Mouse (Mus musculus) cerebral cortex, adult 2 months (tissue): ENCODE measurements around the gene D10Jhu81e.

Source experiments
- WGBS: fragments of 180-500 bp; shearing (Covaris S2); methylation state at CpG from one replicate; pipeline ENCODE4 v1.1.7; 2018; 5-methylcytosine and 5-hydroxymethylcytosine counted together

Gene D10Jhu81e

GRCm38 (mm10) chr10:78169281-78170042, at the start of gene D10Jhu81e:
D10Jhu81e (minus strand) TSS chr10:78169782.
- WGBS = under 1% methylated on average over 50 of the region's 50 CpGs

GRCm38 (mm10) chr10:78218576-78218975, 49.0 kb upstream of the D10Jhu81e start:
- WGBS = 44% methylated on average over 6 of the region's 6 CpGs

- WGBS = 79% methylated on average over 6 of the region's 6 CpGs
Measured at GRCm38 (mm10) chr10:78216376-78217083, 46.9 kb upstream of the D10Jhu81e start.

- 60% methylated on average over 9 of the region's 9 CpGs for WGBS
Measured at GRCm38 (mm10) chr10:78214371-78214770, 44.8 kb upstream of the D10Jhu81e start.

GRCm38 (mm10) chr10:78211311-78211710, 41.7 kb upstream of the D10Jhu81e start:
- WGBS = 62% methylated on average over 6 of the region's 6 CpGs

GRCm38 (mm10) chr10:78201182-78201581, 31.6 kb upstream of the D10Jhu81e start:
- WGBS = 90% methylated on average over 4 of the region's 4 CpGs

- 95% methylated on average over 5 of the region's 5 CpGs for WGBS
Measured at GRCm38 (mm10) chr10:78192933-78193332, 23.4 kb upstream of the D10Jhu81e start.

- WGBS = 77% methylated on average over 4 of the region's 4 CpGs
Measured at GRCm38 (mm10) chr10:78186076-78186475, 16.5 kb upstream of the D10Jhu81e start.

- WGBS = 8% methylated on average over 9 of the region's 9 CpGs
Measured at GRCm38 (mm10) chr10:78185381-78185725, 15.8 kb upstream of the D10Jhu81e start.

GRCm38 (mm10) chr10:78184531-78185380, 15.2 kb upstream of the D10Jhu81e start, which contains the start of gene Pwp2:
Pwp2 (minus strand) TSS chr10:78185149.
- WGBS = 1% methylated on average over 47 of the region's 47 CpGs

GRCm38 (mm10) chr10:78183577-78183976, 14.0 kb upstream of the D10Jhu81e start:
- WGBS = 76% methylated on average over 3 of the region's 3 CpGs

GRCm38 (mm10) chr10:78182321-78182720, 12.7 kb upstream of the D10Jhu81e start:
- 95% methylated on average over 17 of the region's 17 CpGs for WGBS

- 92% methylated on average over 5 of the region's 5 CpGs for WGBS
Measured at GRCm38 (mm10) chr10:78174474-78174873, 4.9 kb upstream of the D10Jhu81e start.

GRCm38 (mm10) chr10:78171581-78171980, 2.0 kb upstream of the D10Jhu81e start:
- 89% methylated on average over 9 of the region's 9 CpGs for WGBS

- 91% methylated on average over 7 of the region's 7 CpGs for WGBS
Measured at GRCm38 (mm10) chr10:78171057-78171456, 1.5 kb upstream of the D10Jhu81e start.

GRCm38 (mm10) chr10:78170445-78170844, 863 bp upstream of the D10Jhu81e start:
- 47% methylated on average over 2 of the region's 2 CpGs for WGBS

- WGBS = 65% methylated on average over 11 of the region's 11 CpGs
Measured at GRCm38 (mm10) chr10:78168792-78169191, 790 bp downstream of the D10Jhu81e start.

GRCm38 (mm10) chr10:78167333-78167732, 2.2 kb downstream of the D10Jhu81e start:
- WGBS = 44% methylated on average over 7 of the region's 7 CpGs

- WGBS = 79% methylated on average over 21 of the region's 21 CpGs
Measured at GRCm38 (mm10) chr10:78165256-78166005, 4.2 kb downstream of the D10Jhu81e start.

- 90% methylated on average over 12 of the region's 12 CpGs for WGBS
Measured at GRCm38 (mm10) chr10:78164786-78165185, 4.8 kb downstream of the D10Jhu81e start.

GRCm38 (mm10) chr10:78163923-78164322, 5.7 kb downstream of the D10Jhu81e start:
- WGBS = 20% methylated on average over 4 of the region's 4 CpGs
